Mouse (Mus musculus) layer of hippocampus, postnatal 14 days (tissue): ENCODE measurements around the gene Vdr. TPM values are rescaled to one million over a fixed set of nuclear protein-coding genes. Genes with fewer than 3 reads are reported as not detected.
A peak's percentile ranks its signal among the peaks of the same experiment; 100 is the strongest.

Experiments
- DNase-seq, 2 experiments: peaks; one replicate each; pipeline ENCODE4 v3.0.0; 2021 to 2022; ENCODE audit warnings: low spot score in 2 of 2, mixed read lengths in 1 of 2
- total RNA-seq, 2 experiments: library from RNA; stranded (reverse); gene quantifications; 2 replicates each; pipeline ENCODE4 v1.2.3; 2021

Gene Vdr
- total RNA-seq, 2 experiments from 2014 or later = 0.43 TPM; not detected in 1

- peak; percentile 92 to 95 for DNase-seq
Observed at GRCm38 (mm10) chr15:97849116-97849911, 61.1 kb downstream of the Vdr start.

- DNase-seq = no peak
Observed at GRCm38 (mm10) chr15:97847866-97848265, 62.6 kb downstream of the Vdr start.

DNA sequence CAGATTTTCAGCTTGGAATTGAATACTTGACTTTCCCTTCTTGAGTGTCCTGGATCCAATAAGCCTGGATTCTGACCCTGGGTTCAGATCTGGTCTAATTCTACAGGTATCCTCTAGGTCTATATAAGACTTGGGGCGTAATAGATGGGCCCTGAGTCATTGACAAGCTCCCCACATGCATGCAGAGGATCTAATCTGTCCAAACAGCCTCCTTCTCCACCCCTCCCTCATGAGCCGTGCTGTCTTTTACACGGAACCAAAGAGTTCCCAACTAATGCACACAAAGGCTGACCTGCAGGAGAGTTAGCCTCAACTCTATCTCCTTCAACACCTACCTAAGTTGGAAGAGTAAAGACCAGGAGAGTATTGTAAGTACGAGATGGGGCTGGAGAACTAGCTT is 63.1 kb downstream of the Vdr start:
- no peak for DNase-seq

DNA sequence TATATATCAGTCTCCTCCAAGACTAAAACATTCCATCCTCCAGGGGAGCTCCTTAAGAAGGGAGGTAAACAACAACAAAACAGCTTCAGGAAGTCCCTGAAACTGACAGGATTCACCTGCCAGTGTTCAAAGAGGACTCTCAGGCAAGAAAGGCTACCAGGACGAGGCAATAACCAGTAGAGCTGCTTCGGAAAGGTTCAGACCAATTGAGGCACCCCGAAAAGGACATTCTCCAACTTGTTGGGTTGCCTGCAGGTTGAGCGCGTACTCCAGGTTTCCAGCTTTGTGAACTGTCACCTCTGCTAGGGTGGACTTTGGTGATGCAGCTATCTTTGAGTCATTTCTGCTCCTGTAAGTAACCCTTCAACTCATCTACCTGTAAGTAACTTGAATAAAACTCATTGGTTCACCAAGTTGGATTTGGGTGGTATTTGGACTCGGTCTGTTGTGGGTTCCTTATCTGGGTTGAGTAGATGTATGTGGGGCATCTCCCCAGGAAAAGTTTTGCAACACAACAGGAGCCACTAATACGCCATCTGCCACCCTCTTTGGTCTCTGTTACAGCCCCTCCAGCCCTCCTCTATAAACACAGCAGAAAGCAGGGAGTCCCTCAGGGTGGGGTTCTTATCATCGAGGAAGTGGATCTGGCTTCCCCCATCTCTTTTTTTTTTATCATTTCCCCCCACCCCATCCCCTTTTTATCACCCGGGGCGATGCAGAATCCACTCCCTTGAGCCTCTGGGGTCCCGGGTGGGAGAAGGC is 64.1 kb downstream of the Vdr start:
- no peak for DNase-seq

DNA sequence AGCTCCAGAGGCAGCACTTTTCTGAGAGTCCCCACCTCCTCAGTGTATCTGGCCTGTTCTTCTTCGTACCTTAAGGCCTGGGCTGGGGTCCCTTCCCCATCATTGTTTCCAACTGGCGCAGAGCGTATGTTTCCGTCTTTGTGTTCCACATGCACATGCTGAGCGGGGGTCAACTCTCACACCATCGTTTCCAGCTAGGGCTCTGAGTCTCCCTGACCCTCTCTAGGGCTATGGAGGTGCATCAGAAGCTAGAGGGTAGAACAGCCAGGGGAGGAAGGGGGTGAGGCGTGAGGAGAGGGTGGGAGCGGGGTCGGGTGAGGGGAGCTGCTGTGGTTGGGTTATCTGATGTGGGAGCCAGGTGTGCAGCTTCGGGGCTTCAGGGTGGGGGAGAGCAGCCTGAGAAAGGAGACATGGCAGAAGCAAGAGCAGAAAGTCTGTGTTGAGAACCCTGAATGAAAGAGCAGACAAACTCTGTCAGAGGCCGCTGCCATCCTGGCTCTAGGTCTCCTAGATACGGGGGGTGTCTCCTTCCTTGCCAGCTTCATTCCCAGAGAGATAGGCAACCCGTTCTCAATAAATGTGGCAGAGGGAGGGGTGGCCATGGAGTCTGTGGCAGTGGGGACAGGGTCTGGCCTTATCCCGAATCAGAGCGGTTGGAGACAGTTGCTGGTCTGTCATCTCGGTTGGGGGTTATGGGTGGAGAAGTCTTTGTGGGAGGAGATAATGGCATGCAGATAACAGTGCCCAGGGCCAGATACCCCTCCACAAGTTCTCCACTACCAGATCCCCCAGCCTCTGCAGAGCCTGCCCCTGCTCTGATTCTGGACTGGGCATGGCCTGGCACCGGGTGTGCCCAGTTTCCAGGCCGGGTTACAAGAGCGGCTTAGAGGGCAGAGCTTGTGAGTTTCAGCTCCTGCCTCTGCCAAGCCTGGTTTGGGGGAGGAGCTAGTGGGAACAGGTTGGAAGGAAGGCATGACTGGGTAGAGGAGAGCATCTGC is 66.1 kb downstream of the Vdr start, which contains the start of gene Hdac7:
Gene Hdac7, minus strand, starts transcription at position 466 of the 998 bp plus-strand sequence.
- no peak for DNase-seq

DNA sequence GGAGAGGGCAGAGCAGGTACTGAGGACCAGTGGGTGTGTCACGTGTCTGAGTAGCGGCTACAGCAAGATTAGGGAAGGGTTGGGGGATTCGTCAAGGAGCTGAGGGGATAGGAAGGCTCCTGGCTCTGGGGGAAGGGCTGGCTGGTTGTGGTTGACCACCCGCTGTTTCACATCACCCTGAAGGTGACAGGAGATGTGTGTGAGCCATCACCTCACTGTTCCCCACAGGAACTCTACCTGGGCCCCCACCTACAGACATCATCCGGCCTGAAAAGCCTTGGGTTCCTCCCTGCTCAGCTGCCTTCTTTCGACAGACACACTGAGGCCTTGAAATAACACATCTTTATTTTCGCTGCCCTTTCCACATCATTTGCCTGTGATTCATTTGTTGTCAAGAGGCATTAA is 67.2 kb downstream of the Vdr start:
- no peak for DNase-seq

DNA sequence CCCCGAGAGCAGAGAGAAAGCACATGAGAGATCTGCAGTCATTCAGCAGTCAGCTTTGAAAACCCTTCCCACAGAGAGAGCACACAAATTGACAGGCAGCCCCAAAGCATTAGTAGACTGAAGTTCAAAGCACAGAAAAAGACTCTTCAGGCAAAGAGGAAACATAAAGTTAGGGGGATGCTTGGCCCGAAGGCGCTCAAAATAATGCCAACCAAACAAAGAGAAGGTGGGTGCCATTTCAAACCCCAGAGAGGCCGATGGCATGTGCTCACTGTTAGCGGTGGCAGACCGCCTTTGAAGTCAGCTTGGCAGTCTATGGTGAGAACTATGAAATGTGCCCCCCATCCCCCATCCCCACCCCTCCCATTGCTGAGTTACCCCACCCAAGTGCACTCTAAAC is 68.4 kb downstream of the Vdr start:
- DNase-seq = no peak

GRCm38 (mm10) chr15:97841383-97841782 is 69.0 kb downstream of the Vdr start:
- no peak for DNase-seq

GRCm38 (mm10) chr15:97840781-97841180 is 69.6 kb downstream of the Vdr start:
- no peak for DNase-seq

- no peak for DNase-seq
Observed at GRCm38 (mm10) chr15:97839991-97840455, 70.4 kb downstream of the Vdr start.

DNA sequence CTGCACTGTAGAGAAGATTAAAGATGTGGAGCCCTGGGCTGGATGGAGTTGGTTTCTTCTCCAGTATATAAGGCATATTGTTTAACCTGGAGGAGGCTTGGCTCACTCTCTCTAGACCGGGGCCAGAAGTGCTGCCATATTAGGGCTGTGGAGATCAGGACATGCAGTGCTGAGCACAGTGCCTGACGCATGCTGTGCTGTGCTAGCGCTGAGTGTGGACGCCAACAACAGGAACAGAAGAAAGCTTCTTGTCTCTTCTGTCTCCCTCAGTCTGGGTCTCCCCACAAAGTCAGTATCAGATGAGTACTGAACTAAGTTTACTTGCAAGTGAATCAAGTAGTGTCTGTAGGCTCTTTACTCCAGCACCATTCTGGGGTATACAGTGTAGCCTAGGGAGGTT is 71.0 kb downstream of the Vdr start:
- no peak for DNase-seq

GRCm38 (mm10) chr15:97839012-97839411 is 71.4 kb downstream of the Vdr start:
- no peak for DNase-seq

DNA sequence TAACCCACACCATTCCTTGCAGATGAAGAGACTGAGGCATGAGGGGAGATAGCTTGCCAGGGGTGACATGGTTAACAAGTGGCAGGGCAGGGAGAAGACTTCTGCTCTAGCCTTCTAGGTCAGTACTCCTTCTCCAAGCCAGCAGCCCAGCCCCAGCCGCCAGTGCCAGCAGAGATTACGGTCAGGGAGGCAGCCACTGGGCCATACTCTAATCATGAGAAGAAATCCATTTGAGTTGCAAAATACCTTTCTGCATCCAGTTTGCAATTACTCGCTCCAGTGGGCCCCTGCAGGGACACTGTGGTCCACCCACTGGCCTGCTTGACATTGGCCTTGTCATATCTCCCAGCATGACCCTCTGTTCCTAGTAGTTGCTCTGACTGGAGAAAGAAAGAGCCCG is 72.0 kb downstream of the Vdr start:
- DNase-seq = no peak

DNA sequence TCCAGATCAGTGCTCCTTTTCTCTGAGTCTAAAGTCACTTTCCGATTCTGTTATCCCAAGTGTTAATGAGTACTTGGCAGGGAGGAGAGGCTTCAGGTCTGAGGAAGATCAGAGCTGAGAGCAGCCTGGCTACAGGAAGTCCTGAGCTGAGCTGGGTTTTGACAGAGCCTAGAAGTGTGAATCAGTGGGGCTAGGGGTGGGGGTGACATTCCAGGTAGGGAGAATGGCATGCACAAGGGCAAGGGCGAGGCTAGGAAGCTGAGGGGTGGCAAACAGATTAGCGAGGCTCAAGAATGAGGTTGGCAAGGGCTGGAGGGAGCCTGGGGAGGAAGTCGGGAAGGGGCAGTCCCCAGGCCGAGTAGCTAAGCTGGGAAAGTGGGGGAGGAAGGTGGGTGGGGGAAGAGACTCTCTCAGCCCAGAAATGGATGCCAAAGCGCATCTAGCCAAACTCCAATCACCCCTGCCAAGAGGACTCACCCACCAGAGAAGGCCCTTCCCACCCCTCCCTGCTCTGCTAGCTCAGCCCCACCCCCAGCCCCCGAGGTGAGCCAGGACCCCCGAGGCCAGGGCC is 72.9 kb downstream of the Vdr start:
- no peak for DNase-seq

DNA sequence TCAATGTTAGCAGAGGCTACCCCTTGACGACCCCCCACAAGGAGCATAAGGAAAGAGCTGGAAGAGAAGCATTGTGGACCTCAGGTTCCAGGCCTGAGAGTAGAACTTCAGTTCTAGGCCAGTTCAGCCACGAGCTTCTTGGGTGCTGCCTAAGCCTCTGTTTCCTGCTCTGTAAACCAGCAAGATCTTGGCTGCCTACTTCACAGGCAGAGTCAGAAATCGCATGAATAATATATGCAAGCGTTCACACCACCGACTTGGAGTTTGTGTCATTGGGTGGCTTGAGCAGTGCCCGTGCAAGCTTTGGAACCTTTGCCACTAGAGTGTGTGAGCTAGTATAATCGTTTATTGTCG is 73.6 kb downstream of the Vdr start:
- no peak for DNase-seq

DNA sequence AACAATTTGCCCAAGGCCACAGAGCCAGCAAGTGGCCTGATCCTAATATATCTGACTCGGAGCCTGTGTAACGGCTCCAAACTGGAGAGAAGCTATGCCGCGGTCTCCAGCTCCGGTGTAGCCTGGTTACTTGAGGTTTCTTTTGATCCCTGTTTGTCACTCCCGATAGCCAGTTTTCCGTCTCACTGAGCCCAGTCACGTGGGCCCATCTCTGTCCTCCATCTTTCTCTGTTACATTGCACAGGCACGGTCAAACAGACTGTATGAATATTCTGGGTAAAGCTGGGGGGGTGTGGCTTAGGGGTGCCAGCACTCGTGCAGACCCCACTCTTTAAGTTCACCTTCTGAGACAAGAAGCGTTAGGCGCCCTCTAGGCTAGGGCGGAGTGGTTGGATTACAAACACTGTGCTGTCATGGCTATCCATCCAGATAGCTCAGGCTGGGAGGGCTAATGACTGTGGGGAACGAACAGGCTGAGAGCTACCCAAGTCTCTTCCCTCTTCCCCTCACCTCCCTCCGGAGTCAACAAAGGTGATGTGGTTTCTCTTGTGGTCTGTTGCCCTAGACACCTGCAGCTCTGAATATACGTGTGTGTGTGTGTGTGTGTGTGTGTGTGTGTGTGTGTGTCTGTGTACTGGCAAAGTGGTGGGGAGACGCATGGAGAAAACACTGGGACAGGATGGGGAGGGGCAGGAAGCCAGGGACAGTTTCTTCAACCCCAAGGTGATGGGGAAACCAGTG is 74.1 kb downstream of the Vdr start:
- DNase-seq = no peak

GRCm38 (mm10) chr15:97832764-97833479 is 77.5 kb downstream of the Vdr start:
- no peak for DNase-seq

DNA sequence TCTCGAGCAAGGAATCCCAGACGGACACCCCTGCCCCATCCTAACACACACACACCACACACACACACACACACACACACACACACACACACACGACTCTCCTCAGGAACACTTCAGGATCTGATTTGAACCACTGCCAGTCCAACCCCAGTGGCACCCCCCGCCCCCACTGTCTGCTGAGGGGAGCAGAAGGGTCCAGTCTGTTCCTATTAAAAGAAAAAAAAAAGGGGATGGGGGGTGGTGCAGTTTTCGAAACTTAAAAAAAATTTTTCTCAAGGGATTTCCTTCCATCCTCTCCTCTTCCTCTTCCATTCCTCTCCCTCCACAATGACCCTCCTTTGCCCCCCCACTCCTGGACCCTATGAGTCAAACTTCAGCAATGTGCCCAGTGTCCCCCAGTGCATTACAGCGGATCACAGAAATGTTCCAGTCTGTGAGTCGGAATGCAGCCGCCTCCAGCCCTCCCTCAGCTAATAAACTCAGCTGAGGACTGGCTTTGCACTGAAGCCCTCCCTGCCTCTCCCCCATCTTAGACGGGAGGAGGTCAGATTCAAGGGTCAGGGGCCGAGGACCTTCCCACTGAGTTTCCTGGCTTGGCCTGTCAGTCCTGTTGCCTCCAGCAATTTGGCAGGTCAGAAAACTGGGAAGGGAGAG is 78.3 kb downstream of the Vdr start:
- no peak for DNase-seq
